Mouse (Mus musculus) liver, postnatal 0 days (tissue): ENCODE results near the gene Gen1. TPM values are rescaled to one million over a fixed set of nuclear protein-coding genes. Genes with fewer than 3 reads are reported as not detected.

ENCODE experiments used
- ATAC-seq: fragments of 200-750 bp; cut with Nextera tagmentation; 2 replicates; pipeline ENCODE4 v1.8.0; 2017; ENCODE audit warnings: mild to moderate bottlenecking, moderate library complexity
- DNase-seq: peaks from one replicate; pipeline ENCODE4 v3.0.0-alpha.2; 2016
- H3K27ac ChIP-seq: fragments of 300-500 bp; sonication (generic); 2 replicates; pipeline ENCODE4 v1.5.1; 2014; ENCODE audit warnings: antibody characterized with exemption, moderate library complexity, mild to moderate bottlenecking, low read depth
- H3K27me3 ChIP-seq: fragments of 300-500 bp; sonication (generic); 2 replicates; pipeline ENCODE4 v1.6.1; 2014; ENCODE audit warnings: low read length, control low read depth, mixed read lengths; ENCODE audit not compliant: insufficient read depth
- H3K36me3 ChIP-seq: fragments of 300-500 bp; sonication (generic); replicated peaks from 2 replicates; pipeline ENCODE4 v1.6.1; 2014; ENCODE audit warnings: mild to moderate bottlenecking, control low read depth, low read length, moderate library complexity, mixed read lengths; ENCODE audit not compliant: insufficient read depth
- H3K4me1 ChIP-seq: fragments of 300-500 bp; sonication (generic); 2 replicates; pipeline ENCODE4 v1.6.1; 2014; ENCODE audit warnings: antibody characterized with exemption, mild to moderate bottlenecking, control low read depth; ENCODE audit not compliant: insufficient read depth
- H3K4me2 ChIP-seq: fragments of 300-500 bp; sonication (generic); 2 replicates; pipeline ENCODE4 v1.6.1; 2014; ENCODE audit warnings: low read depth, mild to moderate bottlenecking, low read length, moderate library complexity, mixed read lengths
- H3K4me3 ChIP-seq: fragments of 300-500 bp; sonication (generic); 2 replicates; pipeline ENCODE4 v1.5.1; 2014; ENCODE audit warnings: low read depth, low read length
- H3K9ac ChIP-seq: fragments of 300-500 bp; sonication (generic); replicated peaks from 2 replicates; pipeline ENCODE4 v1.6.1; 2014; ENCODE audit warnings: mild to moderate bottlenecking, moderate library complexity
- H3K9me3 ChIP-seq: fragments of 300-500 bp; sonication (generic); 2 replicates; pipeline ENCODE4 v1.6.1; 2016; ENCODE audit warnings: mild to moderate bottlenecking, control low read depth, low read length, mixed read lengths
- CTCF ChIP-seq: sonication (generic); IDR thresholded peaks from 2 replicates; pipeline ENCODE4 v1.5.1; 2016; ENCODE audit warnings: antibody characterized with exemption, low read depth
- EP300 ChIP-seq: IDR thresholded peaks from 2 replicates; pipeline ENCODE4 v1.6.1; 2016; ENCODE audit warnings: antibody characterized with exemption, low read depth, mild to moderate bottlenecking
- WGBS: fragments of 180-500 bp; shearing (Covaris S2); extraction: QIAGEN DNeasy Blood & Tissue Kit; methylation state at CpG from one replicate; pipeline ENCODE4 v1.1.7; 2014; ENCODE audit not compliant: insufficient replicate concordance; 5-methylcytosine and 5-hydroxymethylcytosine counted together
- polyA plus RNA-seq: library from polyadenylated mRNA; unstranded; fragments of >200 nt; fragmentation: Nextera tagmentation; extraction: Ambion mirVana; gene quantifications from 2 replicates; pipeline ENCODE4 v1.2.1, GENCODE M21; 2015

The Gen1 gene
- polyA plus RNA-seq, 1 experiment from 2014 or later = 4.6 TPM

- TF ChIP-seq EP300 (no peak), CTCF (no peak)
- Histone ChIP-seq H3K9me3 (no peaks in the 10 kb centered on the region), H3K27ac (no peak overlapping the region), H3K4me3 (no peak overlapping the region), H3K4me2 (no peak overlapping the region), H3K4me1 (no peaks in the 10 kb centered on the region), H3K9ac (no peak overlapping the region), H3K27me3 (no peaks in the 10 kb centered on the region), H3K36me3 (peaks cover 64% of the 10 kb centered on the region)
- WGBS = 90% methylated on average over 2 of the region's 2 CpGs
- DNase-seq (no peak), ATAC-seq (no peak)
Measured at GRCm38 (mm10) chr12:11281584-11281983, 16.0 kb upstream of the Gen1 start.

GRCm38 (mm10) chr12:11279886-11280285, 14.3 kb upstream of the Gen1 start:
- H3K36me3 ChIP-seq = peaks cover 62% of the 10 kb centered on the region
- 84% methylated on average over 3 of the region's 3 CpGs for WGBS

GRCm38 (mm10) chr12:11277207-11277606, 11.6 kb upstream of the Gen1 start:
- no peak overlapping the region for H3K27ac ChIP-seq
- no peak for DNase-seq
- no peaks in the 10 kb centered on the region for H3K9me3 ChIP-seq
- 85% methylated on average over 6 of the region's 6 CpGs for WGBS
- TF ChIP-seq EP300 (no peak), CTCF (no peak)
- H3K4me3 ChIP-seq = no peak overlapping the region
- H3K4me1 ChIP-seq = no peaks in the 10 kb centered on the region
- ATAC-seq = no peak
- no peak overlapping the region for H3K9ac ChIP-seq
- no peak overlapping the region for H3K4me2 ChIP-seq
- no peaks in the 10 kb centered on the region for H3K27me3 ChIP-seq
- peaks cover 62% of the 10 kb centered on the region for H3K36me3 ChIP-seq

More at GRCm38 (mm10) chr12:11279886-11280285, 14.3 kb upstream of the Gen1 start:
- Histone ChIP-seq H3K4me3 (no peak overlapping the region), H3K27ac (no peak overlapping the region), H3K27me3 (no peaks in the 10 kb centered on the region), H3K4me2 (no peak overlapping the region), H3K9me3 (no peaks in the 10 kb centered on the region), H3K4me1 (no peaks in the 10 kb centered on the region), H3K9ac (no peak overlapping the region)
- no peak for TF ChIP-seq EP300
- no peak for TF ChIP-seq CTCF
- ATAC-seq = no peak
- DNase-seq = no peak

- DNase-seq (no peak), ATAC-seq (no peak)
- Histone ChIP-seq H3K4me2 (no peak overlapping the region), H3K27ac (no peak overlapping the region), H3K27me3 (no peaks in the 10 kb centered on the region), H3K4me1 (no peaks in the 10 kb centered on the region), H3K36me3 (peaks cover 62% of the 10 kb centered on the region), H3K9me3 (no peaks in the 10 kb centered on the region), H3K9ac (no peak overlapping the region), H3K4me3 (no peak overlapping the region)
- TF ChIP-seq EP300 (no peak), CTCF (no peak)
- WGBS = 86% methylated on average over 2 of the region's 2 CpGs
Measured at GRCm38 (mm10) chr12:11276632-11277031, 11.0 kb upstream of the Gen1 start.

GRCm38 (mm10) chr12:11273185-11273584, 7.6 kb upstream of the Gen1 start:
- peaks cover 35% of the 10 kb centered on the region for H3K36me3 ChIP-seq
- H3K4me1 ChIP-seq = no peaks in the 10 kb centered on the region
- DNase-seq (no peak), ATAC-seq (no peak)
- H3K27me3 ChIP-seq = no peaks in the 10 kb centered on the region
- H3K4me2 ChIP-seq = no peak overlapping the region
- TF ChIP-seq CTCF = no peak
- no peak for TF ChIP-seq EP300
- no peak overlapping the region for H3K27ac ChIP-seq
- H3K9me3 ChIP-seq = no peaks in the 10 kb centered on the region
- H3K9ac ChIP-seq = no peak overlapping the region
- H3K4me3 ChIP-seq = no peak overlapping the region
- 79% methylated on average over 1 of the region's 1 CpGs for WGBS

GRCm38 (mm10) chr12:11272568-11272967, 7.0 kb upstream of the Gen1 start:
- ATAC-seq = no peak
- no peak for DNase-seq
- TF ChIP-seq CTCF (no peak), EP300 (no peak)
- 0 out of 2 replicates have a peak, but pooled peaks cover 4% of the 10 kb centered on the region for H3K4me1 ChIP-seq
- H3K4me2 ChIP-seq = no peak overlapping the region
- H3K9ac ChIP-seq = no peak overlapping the region
- H3K9me3 ChIP-seq = no peaks in the 10 kb centered on the region
- 88% methylated on average over 4 of the region's 4 CpGs for WGBS
- peaks cover 31% of the 10 kb centered on the region for H3K36me3 ChIP-seq
- no peaks in the 10 kb centered on the region for H3K27me3 ChIP-seq
- H3K27ac ChIP-seq = no peak overlapping the region
- no peak overlapping the region for H3K4me3 ChIP-seq

- peak overlapping the region; percentile 97 for H3K9ac ChIP-seq
- peak overlapping the region; percentile 94 for H3K4me3 ChIP-seq
- ATAC-seq (no peak), DNase-seq (peak; percentile 14)
- no peaks in the 10 kb centered on the region for H3K27me3 ChIP-seq
- H3K9me3 ChIP-seq = no peaks in the 10 kb centered on the region
- peak overlapping the region; percentile 96 for H3K4me2 ChIP-seq
- peak overlapping the region; percentile 97; the same call in 1 of the 2 replicates for H3K27ac ChIP-seq
- H3K4me1 ChIP-seq = 0 out of 2 replicates have a peak, but pooled peaks cover 6% of the 10 kb centered on the region
- TF ChIP-seq CTCF = no peak
- no peak for TF ChIP-seq EP300
- peaks cover 2% of the 10 kb centered on the region; the same call in 1 of the 2 replicates for H3K36me3 ChIP-seq
- whole genome bisulfite sequencing = 6% methylated on average over 4 of the region's 4 CpGs
Measured at GRCm38 (mm10) chr12:11267030-11267429, 1.4 kb upstream of the Gen1 start.
